Mouse (Mus musculus): ENCODE results near the gene St6galnac4. TPM values are rescaled to one million over a fixed set of nuclear protein-coding genes. Genes with fewer than 3 reads are reported as not detected.

St6galnac4 gene
- total RNA-seq (2021): 10 to 100 TPM; 40.4 to 44.8 TPM
- long read RNA-seq, transcript St6galnac4-201 (6 exons, 3,626 nt): minor isoform, 8 of 78 reads
- long read RNA-seq, transcript St6galnac4-204 (5 exons, 2,826 nt): major isoform, 47 of 78 reads
- long read RNA-seq, partial matches to known transcripts: 8 of 78 reads
- long read RNA-seq, other reads (novel, unspliced or antisense): 12 of 78 reads

DNA sequence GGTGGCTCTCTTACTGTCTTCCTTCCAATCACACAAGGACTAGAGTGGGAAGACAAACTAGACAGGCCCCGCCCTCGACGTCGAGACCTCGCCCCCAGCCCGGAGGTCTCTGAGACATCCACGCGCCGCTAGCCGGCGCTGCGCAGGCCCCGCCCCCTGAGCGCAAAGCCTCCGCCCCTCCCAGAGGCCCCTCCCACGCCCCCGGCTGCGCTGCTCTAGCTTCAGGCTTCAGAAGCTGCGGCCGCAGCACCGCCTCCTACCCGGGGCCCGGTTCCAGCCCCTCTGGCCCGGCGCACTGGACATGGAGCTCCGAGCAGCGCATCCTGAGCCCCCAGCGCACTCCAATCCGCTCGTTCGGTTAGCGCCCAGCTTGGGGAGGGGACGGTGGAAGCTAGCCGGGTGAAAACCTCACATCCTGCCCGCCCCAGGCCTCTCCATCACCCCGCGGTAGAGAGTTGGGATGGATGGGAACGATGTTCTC is at the start of gene St6galnac4:
St6galnac4 (plus strand) TSS at position 225 of the 481 bp plus-strand sequence.
- peak; percentile 82 to 92 for DNase-seq (ENCODE audit: low spot score in 2 of 2)

- DNase-seq (ENCODE audit: low spot score in 2 of 2): no peak
These were observed 49.5 kb upstream of the St6galnac4 start for GRCm38 (mm10) chr2:32537360-32537905.

- DNase-seq (ENCODE audit: low spot score in 2 of 2): no peak
These were observed 49.0 kb upstream of the St6galnac4 start for GRCm38 (mm10) chr2:32537941-32538340.

- peak in 1 of 2 experiments; percentile 28 for DNase-seq (ENCODE audit: low spot score in 2 of 2)
These were observed 48.4 kb upstream of the St6galnac4 start for GRCm38 (mm10) chr2:32538461-32538860.

DNA sequence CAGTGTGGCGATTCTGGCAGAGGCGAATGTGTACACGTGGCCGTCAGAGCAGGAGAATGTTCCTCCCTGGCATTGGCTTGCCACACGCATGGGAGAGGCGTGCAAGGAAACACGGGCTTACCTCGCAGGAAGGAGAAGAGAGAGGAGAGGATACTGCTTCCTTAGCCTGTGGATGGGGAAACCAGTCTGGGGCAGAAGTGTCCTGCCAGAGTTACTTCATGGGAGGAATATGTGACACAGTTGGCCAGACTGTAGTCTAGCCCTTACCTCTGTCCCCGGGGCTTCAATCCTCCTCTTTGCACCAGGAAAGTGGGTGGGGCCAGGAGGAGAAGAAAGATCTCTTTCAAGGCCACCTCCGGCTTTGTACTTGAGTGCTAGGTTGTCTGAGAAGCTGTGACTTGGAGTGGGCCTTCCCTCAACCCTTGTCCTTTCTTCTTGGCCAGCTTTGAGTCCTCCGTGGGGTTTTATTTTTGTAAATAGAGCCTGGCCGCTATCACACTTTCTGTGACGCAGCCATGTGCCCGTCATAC is 47.4 kb upstream of the St6galnac4 start:
- no peak for DNase-seq (ENCODE audit: low spot score in 2 of 2)

GRCm38 (mm10) chr2:32541333-32541908 is 45.5 kb upstream of the St6galnac4 start:
- DNase-seq (ENCODE audit: low spot score in 2 of 2): no peak

DNA sequence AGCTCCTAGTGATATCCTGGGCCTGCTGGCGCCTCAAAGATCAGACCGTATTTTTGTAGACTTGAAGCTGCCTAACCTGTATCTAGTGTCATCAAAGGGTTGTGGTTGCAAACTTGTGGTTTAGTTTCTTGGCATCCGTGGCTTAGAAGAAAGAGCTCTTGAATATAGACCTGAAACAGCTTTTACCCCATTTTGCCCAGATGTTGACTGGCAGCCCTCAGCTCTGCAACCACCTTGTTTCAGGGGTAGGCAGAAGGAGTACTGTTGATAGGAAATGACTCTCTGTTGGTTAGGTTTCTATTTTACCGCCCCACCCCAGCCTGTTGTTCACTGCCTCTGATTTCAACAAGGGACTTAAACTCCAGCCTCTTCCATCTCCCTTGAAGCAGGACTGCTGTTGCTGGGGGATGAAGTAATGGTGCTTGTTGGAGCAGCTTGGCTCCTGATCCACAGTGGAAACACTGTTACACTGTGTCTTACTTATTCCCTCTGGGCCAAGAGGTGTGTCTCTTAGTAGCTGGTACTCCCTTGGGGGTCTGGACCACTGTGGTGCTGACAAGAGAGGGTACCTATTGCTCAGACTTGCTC is 44.8 kb upstream of the St6galnac4 start:
- no peak for DNase-seq (ENCODE audit: low spot score in 2 of 2)

GRCm38 (mm10) chr2:32543031-32543449 is 43.9 kb upstream of the St6galnac4 start:
- peak in 1 of 2 experiments; percentile 52 for DNase-seq (ENCODE audit: low spot score in 2 of 2)

GRCm38 (mm10) chr2:32546951-32547350 is 39.9 kb upstream of the St6galnac4 start:
- no peak for DNase-seq (ENCODE audit: low spot score in 2 of 2)

GRCm38 (mm10) chr2:32547380-32547779 is 39.5 kb upstream of the St6galnac4 start:
- DNase-seq (ENCODE audit: low spot score in 2 of 2): no peak

GRCm38 (mm10) chr2:32547964-32548739 is 38.7 kb upstream of the St6galnac4 start:
- no peak for DNase-seq (ENCODE audit: low spot score in 2 of 2)

DNA sequence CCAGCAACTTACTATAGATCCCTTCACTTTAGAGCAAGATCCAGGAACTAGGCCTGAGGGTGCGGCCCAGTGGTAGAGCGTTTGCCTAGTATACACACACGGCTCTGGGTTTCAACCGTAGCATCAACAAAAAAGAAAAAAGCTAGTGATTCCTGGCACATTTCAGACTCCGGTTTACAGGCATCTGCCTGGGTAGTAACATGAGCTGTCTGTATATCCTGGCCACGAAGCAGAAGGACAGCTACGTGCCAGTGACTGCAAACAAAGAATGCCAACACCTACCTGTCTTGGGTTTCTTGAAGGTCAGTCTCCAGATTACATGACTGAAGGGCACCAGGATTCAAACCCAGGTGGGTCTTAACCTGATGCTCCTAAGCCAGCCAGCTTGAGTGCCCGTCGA is 37.7 kb upstream of the St6galnac4 start:
- no peak for DNase-seq (ENCODE audit: low spot score in 2 of 2)

DNA sequence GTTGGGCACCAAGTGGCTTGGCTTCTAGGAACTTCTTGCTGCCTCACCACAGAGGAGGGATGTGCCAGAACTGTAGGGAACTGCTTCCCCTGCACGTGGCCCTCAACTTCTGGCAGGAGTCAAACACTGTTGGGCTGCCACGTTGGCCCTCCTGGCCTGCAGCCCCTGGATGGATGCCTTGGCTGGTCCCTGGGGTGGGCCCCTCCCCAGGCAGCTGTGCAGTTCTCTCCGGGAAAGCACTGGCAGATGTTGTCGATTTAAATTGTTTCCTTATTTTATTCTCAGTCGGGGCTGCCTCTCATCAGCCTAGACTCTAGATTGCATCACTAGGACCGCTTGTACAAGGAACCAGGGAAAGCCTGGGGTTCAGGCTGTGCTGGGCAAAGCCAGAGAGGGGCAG is 37.1 kb upstream of the St6galnac4 start:
- DNase-seq (ENCODE audit: low spot score in 2 of 2): peak in 1 of 2 experiments; percentile 35

- DNase-seq (ENCODE audit: low spot score in 2 of 2): no peak
These were observed 35.7 kb upstream of the St6galnac4 start for GRCm38 (mm10) chr2:32551236-32551635.

DNA sequence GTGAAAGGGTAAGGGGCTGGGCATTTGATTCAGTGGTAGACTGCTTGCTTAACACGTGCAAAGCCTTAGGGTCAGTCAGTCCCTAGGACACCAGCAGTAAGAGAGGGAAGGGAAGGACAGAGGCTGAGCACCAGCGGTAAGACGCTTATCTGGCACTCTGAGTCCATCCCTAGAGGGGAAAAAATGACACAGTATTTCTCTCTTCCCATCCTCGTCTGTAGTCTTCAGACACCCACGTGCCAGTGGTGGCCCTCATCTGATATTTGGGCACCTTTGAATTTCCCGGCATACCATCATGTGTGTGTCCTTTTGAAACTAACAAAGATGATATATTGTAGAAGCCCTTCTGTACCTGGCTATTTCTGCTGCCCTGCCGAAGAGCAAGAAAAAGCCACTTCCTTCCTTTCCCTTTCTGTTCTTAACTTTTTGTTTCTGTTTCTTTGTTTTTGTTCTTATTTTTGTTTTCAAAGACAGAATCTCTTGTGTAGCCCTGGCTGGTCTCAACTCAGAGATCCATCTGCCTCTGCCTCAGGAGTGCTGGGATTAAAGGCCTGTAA is 33.2 kb upstream of the St6galnac4 start:
- no peak for DNase-seq (ENCODE audit: low spot score in 2 of 2)

DNA sequence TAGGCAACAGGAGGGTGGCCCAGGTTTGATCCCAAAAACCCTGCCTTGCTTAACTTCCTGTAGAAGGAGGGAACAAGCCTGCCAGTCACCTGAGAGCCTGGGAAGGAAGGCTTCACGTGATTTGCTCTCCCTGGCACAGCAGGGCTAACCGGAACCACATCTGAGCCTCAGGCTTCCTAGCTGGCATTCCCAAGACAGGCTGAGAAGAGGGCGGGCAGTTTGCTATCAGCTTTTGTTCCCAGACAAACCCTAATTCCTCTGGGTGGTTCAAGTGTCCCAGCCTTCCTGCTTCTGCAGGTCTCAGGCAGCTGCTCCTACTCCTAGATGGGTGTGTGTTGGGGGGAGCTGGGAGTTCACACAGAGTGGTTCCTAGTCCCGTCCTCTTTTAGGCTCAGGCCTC is 31.4 kb upstream of the St6galnac4 start:
- no peak for DNase-seq (ENCODE audit: low spot score in 2 of 2)

GRCm38 (mm10) chr2:32556019-32556418 is 30.9 kb upstream of the St6galnac4 start:
- no peak for DNase-seq (ENCODE audit: low spot score in 2 of 2)

DNA sequence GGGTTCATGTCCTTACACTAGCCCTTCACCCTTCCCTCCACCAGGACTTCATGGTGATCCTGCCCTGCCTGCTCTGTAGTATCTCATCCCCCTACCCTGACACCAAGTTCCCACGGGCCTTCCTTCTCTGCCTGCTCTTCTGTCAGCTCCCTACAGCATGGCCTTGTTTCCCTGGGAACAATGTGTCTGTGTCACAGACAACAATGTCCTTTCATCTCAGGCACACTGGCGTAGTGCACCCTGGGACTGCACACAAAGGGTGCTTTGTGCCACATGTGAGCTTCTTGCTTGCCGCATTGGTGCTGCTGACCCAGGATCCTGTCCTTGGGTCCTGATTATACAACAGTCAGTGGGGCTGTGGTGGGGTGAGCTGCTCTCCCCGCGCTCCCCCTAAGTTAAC is 27.3 kb upstream of the St6galnac4 start:
- peak in 1 of 2 experiments; percentile 81 for DNase-seq (ENCODE audit: low spot score in 2 of 2)

GRCm38 (mm10) chr2:32566536-32567063 is 20.3 kb upstream of the St6galnac4 start:
- DNase-seq (ENCODE audit: low spot score in 2 of 2): peak in 1 of 2 experiments; percentile 78

- DNase-seq (ENCODE audit: low spot score in 2 of 2): no peak
These were observed 18.7 kb upstream of the St6galnac4 start for GRCm38 (mm10) chr2:32568149-32568548.

- no peak for DNase-seq (ENCODE audit: low spot score in 2 of 2)
These were observed 18.0 kb upstream of the St6galnac4 start for GRCm38 (mm10) chr2:32568941-32569340.

Data from layer of hippocampus, adult 18-20 months (tissue).